2 mouse cellular contexts compared by ENCODE assay signal in genomic region chr4:141561331-141561919, GRCm38 (mm10). TPM values are rescaled to one million over a fixed set of nuclear protein-coding genes. Genes with fewer than 3 reads are reported as not detected.
"Had no signal": no experiment of that assay in that cellular context is flagged by ENCODE, and none has a peak within 500 bp of the region (broad histone marks: within the 10 kb centered on the region; RNA-seq: fewer than 3 reads in every experiment).

No protein-coding gene starts in this region.

RNA-seq across cellular contexts. Expression of gene Fblim1, which starts 44.5 kb away (rescaled TPM):
- total RNA-seq: megakaryocyte progenitor cell, adult 5-6 weeks; megakaryocyte-erythroid progenitor cell, adult 5-6 weeks had no signal
